Mouse (Mus musculus) stomach, embryonic 15.5 days (tissue): ENCODE data around the gene Gm3542. TPM values are rescaled to one million over a fixed set of nuclear protein-coding genes. Genes with fewer than 3 reads are reported as not detected.
"Not testable (repeated sequence)": the region's sequence is repeated elsewhere in the genome, so short reads cannot be mapped to it uniquely, and the experiment has no call there.

Source experiments
- ATAC-seq: fragments of 200-750 bp; cut with Nextera tagmentation; 2 replicates; pipeline ENCODE4 v1.8.0; 2017; ENCODE audit warnings: low read depth, moderate number of reproducible peaks, moderate TSS enrichment; ENCODE audit not compliant: insufficient read depth, low FRiP score
- H3K27ac ChIP-seq: fragments of 300-500 bp; sonication (generic); 2 replicates; pipeline ENCODE4 v1.5.1; 2015; ENCODE audit warnings: mild to moderate bottlenecking, inconsistent platforms
- H3K27me3 ChIP-seq: fragments of 300-500 bp; sonication (generic); replicated peaks from 2 replicates; pipeline ENCODE4 v1.6.1; 2015; ENCODE audit warnings: inconsistent platforms
- H3K36me3 ChIP-seq: fragments of 300-500 bp; sonication (generic); 2 replicates; pipeline ENCODE4 v1.6.1; 2015; ENCODE audit warnings: inconsistent platforms
- H3K4me1 ChIP-seq: fragments of 300-500 bp; sonication (generic); 2 replicates; pipeline ENCODE4 v1.6.1; 2015; ENCODE audit warnings: inconsistent platforms
- H3K4me2 ChIP-seq: fragments of 300-500 bp; sonication (generic); 2 replicates; pipeline ENCODE4 v1.6.1; 2015; ENCODE audit warnings: mild to moderate bottlenecking, inconsistent platforms
- H3K4me3 ChIP-seq: fragments of 300-500 bp; sonication (generic); replicated peaks from 2 replicates; pipeline ENCODE4 v1.5.1; 2015; ENCODE audit warnings: inconsistent platforms
- H3K9ac ChIP-seq: fragments of 300-500 bp; sonication (generic); 2 replicates; pipeline ENCODE4 v1.6.1; 2015; ENCODE audit warnings: inconsistent platforms
- H3K9me3 ChIP-seq: fragments of 300-500 bp; sonication (generic); 2 replicates; pipeline ENCODE4 v1.6.1; 2016; ENCODE audit warnings: inconsistent platforms
- WGBS: fragments of 180-500 bp; shearing (Covaris S2); methylation state at CpG from one replicate; pipeline ENCODE4 v1.1.7; 2015; 5-methylcytosine and 5-hydroxymethylcytosine counted together
- polyA plus RNA-seq: library from polyadenylated mRNA; unstranded; fragments of >200 nt; fragmentation: Nextera tagmentation; extraction: Ambion mirVana; gene quantifications from 2 replicates; pipeline ENCODE4 v1.2.1, GENCODE M21; 2015

The Gm3542 gene
- not detected in 2 replicates for polyA plus RNA-seq

DNA sequence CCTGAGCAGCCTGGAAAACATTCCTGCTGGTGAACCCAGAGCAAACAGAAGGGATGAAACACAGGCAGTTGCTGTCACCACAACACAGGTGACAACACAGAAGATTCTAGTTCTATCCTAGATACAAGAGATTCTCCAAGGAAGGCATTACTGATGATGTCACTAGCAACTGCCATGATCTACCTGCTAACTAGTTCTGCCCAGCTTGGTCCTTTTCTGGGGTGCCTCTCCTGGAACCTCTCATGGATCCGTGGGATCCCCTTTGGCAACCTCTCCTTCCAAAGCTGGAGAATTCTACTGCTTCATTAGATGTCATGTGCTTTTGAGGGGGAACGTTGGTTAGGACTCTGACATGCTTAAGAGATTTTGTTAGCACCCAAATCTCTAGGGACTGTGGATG, at the start of gene Gm3542:
Gene Gm3542 (minus strand): TSS at position 101 of the 400 bp plus-strand sequence.
- H3K4me1 ChIP-seq, H3K27ac ChIP-seq, H3K4me3 ChIP-seq, H3K27me3 ChIP-seq, H3K36me3 ChIP-seq, H3K9me3 ChIP-seq, H3K9ac ChIP-seq, H3K4me2 ChIP-seq, ATAC-seq: not testable (repeated sequence)
- no CpG with 5 or more reads among the region's 2 CpGs for WGBS

Other genes with a start within 250 kb of the Gm3542 start
- not detected in 2 replicates for gene Gm8279, start 203.4 kb downstream of the Gm3542 start, polyA plus RNA-seq
- not detected in 2 replicates for gene Gm3317, start 170.4 kb downstream of the Gm3542 start, polyA plus RNA-seq
- not detected in 2 replicates for gene Gm8271, start 149.1 kb downstream of the Gm3542 start, polyA plus RNA-seq
- gene Gm3526, start 74.3 kb downstream of the Gm3542 start, polyA plus RNA-seq = not detected in 2 replicates
- 0.09 and 0.37 TPM in 2 replicates for gene Gm3500, start 54.1 kb upstream of the Gm3542 start, polyA plus RNA-seq
- gene Gm3194, start 120.5 kb upstream of the Gm3542 start, polyA plus RNA-seq = 0.58 and 0.61 TPM in 2 replicates
- gene Gm8246, start 142.9 kb upstream of the Gm3542 start, polyA plus RNA-seq = not detected in 2 replicates
- not detected in 2 replicates for gene Gm3187, start 149.3 kb upstream of the Gm3542 start, polyA plus RNA-seq
- 0.55 and 0.62 TPM in 2 replicates for gene Gm3488, start 166.7 kb upstream of the Gm3542 start, polyA plus RNA-seq
- gene Gm3532, start 203.6 kb upstream of the Gm3542 start, polyA plus RNA-seq = not detected in 2 replicates